Mouse (Mus musculus) Patski (cell line): Measurements from ENCODE around the gene Uhrf1. TPM values are rescaled to one million over a fixed set of nuclear protein-coding genes. Genes with fewer than 3 reads are reported as not detected.
A peak's percentile ranks its signal among the peaks of the same experiment; 100 is the strongest.

ENCODE experiments used
- ATAC-seq: fragments of 100-300 bp; one replicate; pipeline ENCODE4 v1.8.0; 2021
- CTCF ChIA-PET: fragments of 350-600 bp; sonication (Branson Sonifier 250); formaldehyde crosslinking; loops from one replicate; lab custom pipeline; 2022; ENCODE audit warnings: inconsistent platforms; lab: Charles Lee
- POLR2A ChIA-PET: fragments of 350-600 bp; sonication (Branson Sonifier 250); formaldehyde crosslinking; loops from one replicate; lab custom pipeline; 2022; ENCODE audit warnings: antibody characterized with exemption, inconsistent platforms; lab: Charles Lee
- DNase-seq: peaks from one replicate; pipeline ENCODE4 v3.0.0-alpha.2; 2011; ENCODE audit warnings: low read depth, low spot score
- H3K27me3 ChIP-seq: fragments of 371-371 bp; one replicate; pipeline ENCODE4 v1.5.1; 2021
- CTCF ChIP-seq: fragments of 100-300 bp; IDR thresholded peaks from one replicate; pipeline ENCODE4 v1.5.1; 2021
- in situ Hi-C: fragments of 300-500 bp; cut with MboI; formaldehyde crosslinking; loops from 3 replicates; pipeline ENCODE4 v1.11.1; 2018; ENCODE audit warnings: low pct_unique_long_range_greater_than_20kb, mixed read lengths
- polyA plus RNA-seq: library from polyadenylated mRNA; unstranded; gene quantifications from one replicate; pipeline ENCODE4 v1.2.3, GENCODE M21; 2021

The Uhrf1 gene
- polyA plus RNA-seq, 1 experiment from 2014 or later: 44.3 TPM

GRCm38 (mm10) chr17:56308088-56308487, 5.0 kb downstream of the Uhrf1 start:
- in situ Hi-C loops: no loop called here
- DNase-seq (no peak), ATAC-seq (no peak)
- H3K27me3 ChIP-seq: no peaks in the 10 kb centered on the region
- no peak for TF ChIP-seq CTCF
- POLR2A ChIA-PET: interaction anchor here (0.7 to 0.9 kb wide), 2 partner anchors 18 to 280 kb away, joined by 3 read pairs; partner anchors contain the start of gene Kdm4b
- CTCF ChIA-PET: interaction anchor here (1.5 to 1.8 kb wide), 2 partner anchors 17 to 26 kb away, joined by 5 to 8 read pairs; no protein-coding TSS in a partner anchor

GRCm38 (mm10) chr17:56309191-56309945, 6.2 kb downstream of the Uhrf1 start:
- TF ChIP-seq CTCF: no peak
- ATAC-seq: no peak
- CTCF ChIA-PET: no interaction called here
- H3K27me3 ChIP-seq: no peaks in the 10 kb centered on the region
- POLR2A ChIA-PET: no interaction called here
- DNase-seq: no peak
- in situ Hi-C loops: no loop called here

GRCm38 (mm10) chr17:56324419-56324818, 21.3 kb downstream of the Uhrf1 start:
- POLR2A ChIA-PET: interaction anchor here (0.5 to 1.1 kb wide), 2 partner anchors 34 to 61 kb away, joined by 3 to 4 read pairs; no protein-coding TSS in a partner anchor
- in situ Hi-C loops: no loop called here
- DNase-seq: no peak

GRCm38 (mm10) chr17:56325450-56326152, 22.5 kb downstream of the Uhrf1 start, which contains the start of gene Kdm4b:
Gene Kdm4b (plus strand): TSS chr17:56326062.
- CTCF ChIA-PET: interaction anchor here (0.9 to 1.3 kb wide), 4 partner anchors 14 to 227 kb away, joined by 3 read pairs; no protein-coding TSS in a partner anchor
- TF ChIP-seq CTCF: no peak
- in situ Hi-C loops: no loop called here
- ATAC-seq (peak; percentile 99), DNase-seq (peak; percentile 97)
- H3K27me3 ChIP-seq: no peaks in the 10 kb centered on the region
- POLR2A ChIA-PET: interaction anchor here (0.6 to 2.1 kb wide), 5 partner anchors 9 to 140 kb away, joined by 3 to 7 read pairs (median 3); no protein-coding TSS in a partner anchor

More at GRCm38 (mm10) chr17:56324419-56324818, 21.3 kb downstream of the Uhrf1 start:
- ATAC-seq: no peak
- no peak for TF ChIP-seq CTCF
- CTCF ChIA-PET: interaction anchor here (0.9 to 1.5 kb wide), 4 partner anchors 26 to 246 kb away, joined by 3 read pairs; no protein-coding TSS in a partner anchor
- H3K27me3 ChIP-seq: no peaks in the 10 kb centered on the region

GRCm38 (mm10) chr17:56326153-56327147, 23.3 kb downstream of the Uhrf1 start:
- no peak for DNase-seq
- ChIA-PET CTCF (interaction anchor here (0.9 to 1.3 kb wide), 3 partner anchors 13 to 226 kb away, joined by 3 read pairs; no protein-coding TSS in a partner anchor), POLR2A (interaction anchor here (0.6 to 2.1 kb wide), 4 partner anchors 8 to 141 kb away, joined by 3 to 7 read pairs (median 4); no protein-coding TSS in a partner anchor)
- ATAC-seq: peak; percentile 3
- no peak for TF ChIP-seq CTCF
- in situ Hi-C loops: no loop called here
- no peaks in the 10 kb centered on the region for H3K27me3 ChIP-seq

- in situ Hi-C loops: no loop called here
- CTCF ChIA-PET: interaction anchor here (1.1 to 2.4 kb wide), 3 partner anchors 10 to 38 kb away, joined by 4 to 11 read pairs (median 6); no protein-coding TSS in a partner anchor
- no peaks in the 10 kb centered on the region for H3K27me3 ChIP-seq
- ATAC-seq (no peak), DNase-seq (no peak)
- TF ChIP-seq CTCF: no peak
- POLR2A ChIA-PET: no interaction called here
Observed at GRCm38 (mm10) chr17:56329267-56329666, 26.1 kb downstream of the Uhrf1 start.

- DNase-seq: no peak
- ATAC-seq: no peak
- no peaks in the 10 kb centered on the region for H3K27me3 ChIP-seq
- no peak for TF ChIP-seq CTCF
- in situ Hi-C loops: no loop called here
- CTCF ChIA-PET: interaction anchor here (1.1 to 2.4 kb wide), 6 partner anchors 9 to 39 kb away, joined by 3 to 11 read pairs (median 5); no protein-coding TSS in a partner anchor
- POLR2A ChIA-PET: no interaction called here
Observed at GRCm38 (mm10) chr17:56330345-56330744, 27.2 kb downstream of the Uhrf1 start.

- in situ Hi-C loops: no loop called here
- TF ChIP-seq CTCF: no peak
- CTCF ChIA-PET: interaction anchor here (0.9 to 2.4 kb wide), 7 partner anchors 8 to 39 kb away, joined by 3 to 11 read pairs (median 4); no protein-coding TSS in a partner anchor
- H3K27me3 ChIP-seq: no peaks in the 10 kb centered on the region
- DNase-seq (no peak), ATAC-seq (peak; percentile 50)
- POLR2A ChIA-PET: no interaction called here
Observed at GRCm38 (mm10) chr17:56331256-56331655, 28.1 kb downstream of the Uhrf1 start.

- CTCF ChIA-PET: interaction anchor here (0.6 to 4.5 kb wide), 6 partner anchors 10 to 42 kb away, joined by 3 to 30 read pairs (median 6); no protein-coding TSS in a partner anchor
- ATAC-seq (no peak), DNase-seq (no peak)
- POLR2A ChIA-PET: interaction anchor here (0.8 kb wide), 1 partner anchor 18 kb away, joined by 3 read pairs; no protein-coding TSS in a partner anchor
- H3K27me3 ChIP-seq: no peaks in the 10 kb centered on the region
- no peak for TF ChIP-seq CTCF
- in situ Hi-C loops: no loop called here
Observed at GRCm38 (mm10) chr17:56332987-56333386, 29.9 kb downstream of the Uhrf1 start.
